Mouse (Mus musculus) left cerebral cortex, adult 9 months (tissue): ENCODE measurements around the gene Nupl1.
A peak's percentile ranks its signal among the peaks of the same experiment; 100 is the strongest.

Experiments used
- DNase-seq, 2 experiments: peaks; one replicate each; pipeline ENCODE4 v3.0.0; 2022; ENCODE audit warnings: low spot score in 2 of 2

The Nupl1 gene

GRCm38 (mm10) chr14:60238551-60238950 lies 12.7 kb downstream of the Nupl1 start:
- DNase-seq, result no peak

GRCm38 (mm10) chr14:60219886-60220285 lies 31.3 kb downstream of the Nupl1 start:
- DNase-seq, result no peak

- DNase-seq, result no peak
Observed at GRCm38 (mm10) chr14:60217616-60218015, 33.6 kb downstream of the Nupl1 start.

GRCm38 (mm10) chr14:60216125-60216524 lies 35.1 kb downstream of the Nupl1 start:
- no peak for DNase-seq

GRCm38 (mm10) chr14:60215000-60215399 lies 36.2 kb downstream of the Nupl1 start:
- no peak for DNase-seq

- DNase-seq, result no peak
Observed at GRCm38 (mm10) chr14:60214040-60214439, 37.2 kb downstream of the Nupl1 start.

GRCm38 (mm10) chr14:60209166-60209565 lies 42.1 kb downstream of the Nupl1 start:
- no peak for DNase-seq

GRCm38 (mm10) chr14:60204993-60205392 lies 46.2 kb downstream of the Nupl1 start:
- DNase-seq, result no peak

GRCm38 (mm10) chr14:60196884-60197283 lies 54.3 kb downstream of the Nupl1 start, which contains the start of gene Atp8a2:
TSS of gene Atp8a2 (minus strand) at chr14:60197179.
- peak in 1 of 2 experiments; percentile 40 for DNase-seq

- no peak for DNase-seq
Observed at GRCm38 (mm10) chr14:60195999-60196398, 55.2 kb downstream of the Nupl1 start.

GRCm38 (mm10) chr14:60194606-60195005 lies 56.6 kb downstream of the Nupl1 start:
- no peak for DNase-seq

- no peak for DNase-seq
Observed at GRCm38 (mm10) chr14:60189771-60190170, 61.5 kb downstream of the Nupl1 start.

GRCm38 (mm10) chr14:60188201-60188825 lies 62.9 kb downstream of the Nupl1 start:
- DNase-seq, result peak; percentile 52 to 65

GRCm38 (mm10) chr14:60181306-60181705 lies 69.9 kb downstream of the Nupl1 start:
- no peak for DNase-seq

GRCm38 (mm10) chr14:60178571-60178955 lies 72.7 kb downstream of the Nupl1 start:
- DNase-seq, result no peak

GRCm38 (mm10) chr14:60177614-60178570 lies 73.3 kb downstream of the Nupl1 start:
- peak in 1 of 2 experiments; percentile 40 for DNase-seq

- DNase-seq, result peak; percentile 30 to 73
Observed at GRCm38 (mm10) chr14:60176891-60177613, 74.2 kb downstream of the Nupl1 start.

- DNase-seq, result no peak
Observed at GRCm38 (mm10) chr14:60176469-60176890, 74.8 kb downstream of the Nupl1 start.

- no peak for DNase-seq
Observed at GRCm38 (mm10) chr14:60172286-60173055, 78.8 kb downstream of the Nupl1 start.

- no peak for DNase-seq
Observed at GRCm38 (mm10) chr14:60170845-60171610, 80.2 kb downstream of the Nupl1 start.

- no peak for DNase-seq
Observed at GRCm38 (mm10) chr14:60163367-60163766, 87.9 kb downstream of the Nupl1 start.
